Mouse (Mus musculus) c-Kit-positive CD71-positive TER-119-positive erythroid progenitor cells, embryonic 14.5 days (primary cell): Measurements from ENCODE around the gene Prdm13.

Source experiments
- DNase-seq: peaks from one replicate; pipeline ENCODE4 v3.0.0-alpha.2; 2013; ENCODE audit warnings: low spot score

Gene Prdm13

GRCm38 (mm10) chr4:21678101-21678974 is 7.4 kb downstream of the Prdm13 start:
- DNase-seq, result no peak

DNA sequence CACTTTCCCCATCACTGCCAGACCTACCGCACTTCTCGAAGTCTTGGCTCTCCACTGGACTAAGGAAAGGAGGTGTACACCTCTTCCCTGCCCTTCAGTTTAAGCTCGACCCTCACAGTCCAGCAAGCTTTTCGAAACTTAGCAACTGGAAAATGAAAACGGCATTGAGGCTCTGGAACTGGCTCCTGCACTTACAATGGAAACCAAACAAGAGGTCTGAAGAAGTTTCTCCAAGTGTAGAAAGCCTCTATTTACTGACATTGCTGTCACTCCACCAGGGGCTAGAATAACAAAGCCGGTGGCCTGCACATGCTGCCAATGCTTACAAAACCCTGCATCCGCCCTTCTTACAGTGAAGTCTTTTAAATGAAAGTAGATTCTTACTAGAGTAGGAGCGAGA is 11.1 kb downstream of the Prdm13 start:
- DNase-seq, result no peak

- no peak for DNase-seq
Observed at GRCm38 (mm10) chr4:21674042-21674441, 11.7 kb downstream of the Prdm13 start.

GRCm38 (mm10) chr4:21665961-21666360 is 19.8 kb downstream of the Prdm13 start:
- no peak for DNase-seq

- DNase-seq, result no peak
Observed at GRCm38 (mm10) chr4:21658184-21658583, 27.6 kb downstream of the Prdm13 start.

- DNase-seq, result no peak
Observed at GRCm38 (mm10) chr4:21629275-21629583, 56.5 kb downstream of the Prdm13 start.

DNA sequence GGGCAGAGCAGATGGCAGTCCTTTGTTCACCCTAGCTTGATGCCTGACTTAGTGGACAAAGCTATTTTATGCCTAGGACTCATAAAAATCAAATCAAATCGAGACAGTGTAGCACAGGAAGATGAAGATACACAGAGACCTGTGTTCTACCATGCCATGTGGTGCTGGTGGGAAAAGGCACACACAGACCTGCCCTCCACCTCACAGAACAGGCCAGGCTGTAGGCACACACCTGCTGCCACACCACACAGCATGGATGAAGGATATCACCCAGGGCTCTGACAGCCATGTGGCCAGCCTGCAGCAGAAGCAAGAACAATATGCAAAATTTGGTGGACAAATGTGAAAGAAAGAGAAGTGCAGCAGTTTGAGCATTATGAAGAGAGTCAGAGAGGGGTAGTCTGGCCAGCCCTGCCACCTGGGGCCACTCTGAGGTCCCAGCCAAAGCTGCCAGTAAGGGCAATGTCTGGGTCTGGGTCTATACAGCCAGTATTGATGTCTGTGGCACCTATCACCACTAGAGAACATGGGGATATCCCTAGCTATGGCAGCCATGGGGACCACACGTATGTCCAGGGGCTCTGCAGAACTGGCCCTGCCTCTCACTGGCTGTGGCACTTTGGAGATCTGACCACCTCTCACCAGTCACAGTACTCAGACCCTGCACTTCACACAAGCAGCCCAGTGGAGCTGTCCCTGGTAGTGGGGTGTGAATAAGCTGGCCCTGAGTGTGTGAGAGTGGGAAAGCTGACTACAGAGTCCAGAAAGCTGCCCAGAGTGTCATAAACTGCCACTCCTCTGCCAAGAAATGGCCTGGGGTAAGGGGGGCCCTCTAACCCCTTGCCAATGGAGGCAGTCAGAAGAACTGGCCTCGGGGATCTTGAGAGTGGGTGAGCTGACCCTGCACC is 57.1 kb downstream of the Prdm13 start:
- no peak for DNase-seq
